Mouse (Mus musculus): ENCODE data around the gene Traf3ip2. TPM values are rescaled to one million over a fixed set of nuclear protein-coding genes. Genes with fewer than 3 reads are reported as not detected.

Traf3ip2 gene
- polyA plus RNA-seq, 1 experiment = 2.9 TPM

DNA sequence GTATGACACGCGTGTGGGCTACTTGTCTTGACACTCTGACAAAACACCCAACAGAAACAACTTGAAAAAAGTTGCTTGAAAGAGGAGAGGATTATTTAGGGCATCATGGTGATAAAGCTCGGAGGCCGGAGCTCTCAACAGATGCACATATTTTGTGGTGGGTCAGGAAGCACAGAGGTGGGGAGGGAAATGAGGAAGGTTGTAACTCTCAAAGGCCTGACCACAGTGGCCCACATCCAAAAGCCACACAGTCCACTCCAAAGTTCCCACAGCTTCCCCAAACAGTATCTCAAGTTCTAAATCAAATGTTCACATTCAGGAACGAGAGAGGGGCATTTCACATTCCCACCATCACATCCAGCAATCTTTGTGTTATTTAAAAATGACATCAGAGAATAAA lies 11.7 kb upstream of the Traf3ip2 start:
- no peak overlapping the region for H3K4me3 ChIP-seq (ENCODE audit: insufficient read depth, poor library complexity, severe bottlenecking)
- TF ChIP-seq MYOD1 (IDR thresholded peaks at IDR 0.05; ENCODE audit: control insufficient read depth, insufficient read length, low read depth) (peak; percentile 28), USF1 (IDR thresholded peaks at IDR 0.05; ENCODE audit: low read depth) (no peak)
- no peaks in the 10 kb centered on the region for H3K79me3 ChIP-seq (ENCODE audit: low read depth)
- H3ac ChIP-seq (ENCODE audit: control insufficient read depth, insufficient read length, low read depth) = no peak overlapping the region
- no peaks in the 10 kb centered on the region for H3K27me3 ChIP-seq (ENCODE audit: control insufficient read depth, insufficient read depth, insufficient read length)
- H3K79me2 ChIP-seq (ENCODE audit: control insufficient read depth, insufficient read depth) = no peaks in the 10 kb centered on the region
- no peaks in the 10 kb centered on the region for H3K36me3 ChIP-seq (ENCODE audit: control insufficient read depth, insufficient read depth)

DNA sequence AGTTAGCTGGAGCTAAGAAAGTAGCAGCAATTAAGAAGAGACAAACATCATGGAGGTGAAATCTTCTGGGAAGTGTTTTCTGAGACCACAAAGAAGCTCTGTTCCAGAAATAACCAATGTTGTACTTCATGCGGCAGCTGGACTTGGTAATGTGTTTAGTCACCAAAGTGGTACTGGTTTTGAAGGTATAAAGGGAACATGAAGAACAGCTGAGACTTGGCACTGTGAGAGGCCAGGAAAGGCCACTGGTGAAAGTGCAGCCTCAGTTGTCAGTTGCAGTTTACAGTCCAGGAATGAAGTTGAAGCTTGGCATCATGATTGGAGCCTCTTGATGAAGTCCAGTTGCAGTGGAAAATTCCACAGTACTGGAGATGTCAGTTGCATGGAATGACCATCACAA lies 6.3 kb upstream of the Traf3ip2 start:
- no peaks in the 10 kb centered on the region for H3K36me3 ChIP-seq (ENCODE audit: control insufficient read depth, insufficient read depth)
- no peak overlapping the region for H3ac ChIP-seq (ENCODE audit: control insufficient read depth, insufficient read length, low read depth)
- H3K79me3 ChIP-seq (ENCODE audit: low read depth) = no peaks in the 10 kb centered on the region
- no peaks in the 10 kb centered on the region for H3K27me3 ChIP-seq (ENCODE audit: control insufficient read depth, insufficient read depth, insufficient read length)
- TF ChIP-seq CTCF (IDR thresholded peaks at IDR 0.05; ENCODE audit: control insufficient read depth, insufficient read depth, insufficient read length) (no peak), MAX (IDR thresholded peaks at IDR 0.05) (no peak), CEBPB (IDR thresholded peaks at IDR 0.05; ENCODE audit: low read depth) (no peak), FOSL1 (IDR thresholded peaks at IDR 0.05; ENCODE audit: insufficient read depth, low read length, poor library complexity, severe bottlenecking) (no peak), MYOD1 (IDR thresholded peaks at IDR 0.05; ENCODE audit: control insufficient read depth, insufficient read length, low read depth) (no peak), MYOG (IDR thresholded peaks at IDR 0.05; ENCODE audit: control insufficient read depth, extremely low read depth, insufficient read length) (no peak), USF1 (IDR thresholded peaks at IDR 0.05; ENCODE audit: low read depth) (no peak)
- no peak overlapping the region for H3K4me3 ChIP-seq (ENCODE audit: insufficient read depth, poor library complexity, severe bottlenecking)
- H3K79me2 ChIP-seq (ENCODE audit: control insufficient read depth, insufficient read depth) = no peaks in the 10 kb centered on the region

DNA sequence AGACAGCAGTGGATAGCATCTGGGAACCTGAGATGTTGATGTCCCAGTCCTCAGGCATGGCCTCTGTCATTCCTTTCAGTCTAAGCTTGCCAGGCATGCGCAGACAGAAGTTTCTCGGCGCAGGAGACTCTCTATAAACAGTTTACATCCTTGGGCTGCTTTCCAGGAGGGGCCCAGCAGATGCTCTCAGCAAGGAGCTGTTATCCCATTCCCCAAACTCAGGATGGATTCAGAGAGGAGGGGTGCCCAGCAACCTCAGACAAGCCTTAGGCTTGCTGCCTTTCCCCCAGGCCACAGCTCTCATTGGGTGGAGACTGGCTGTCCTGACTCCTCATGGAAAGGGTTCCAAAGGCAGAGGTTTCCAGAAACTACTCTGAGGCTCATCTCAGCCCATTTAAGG lies 1.5 kb upstream of the Traf3ip2 start:
- Histone ChIP-seq H3K36me3 (ENCODE audit: control insufficient read depth, insufficient read depth) (no peaks in the 10 kb centered on the region), H3K79me3 (ENCODE audit: low read depth) (no peaks in the 10 kb centered on the region), H3K79me2 (ENCODE audit: control insufficient read depth, insufficient read depth) (peaks cover 7% of the 10 kb centered on the region), H3ac (ENCODE audit: control insufficient read depth, insufficient read length, low read depth) (no peak overlapping the region), H3K27me3 (ENCODE audit: control insufficient read depth, insufficient read depth, insufficient read length) (no peaks in the 10 kb centered on the region), H3K4me3 (ENCODE audit: insufficient read depth, poor library complexity, severe bottlenecking) (no peak overlapping the region)
- TF ChIP-seq USF1 (IDR thresholded peaks at IDR 0.05; ENCODE audit: low read depth) = no peak

DNA sequence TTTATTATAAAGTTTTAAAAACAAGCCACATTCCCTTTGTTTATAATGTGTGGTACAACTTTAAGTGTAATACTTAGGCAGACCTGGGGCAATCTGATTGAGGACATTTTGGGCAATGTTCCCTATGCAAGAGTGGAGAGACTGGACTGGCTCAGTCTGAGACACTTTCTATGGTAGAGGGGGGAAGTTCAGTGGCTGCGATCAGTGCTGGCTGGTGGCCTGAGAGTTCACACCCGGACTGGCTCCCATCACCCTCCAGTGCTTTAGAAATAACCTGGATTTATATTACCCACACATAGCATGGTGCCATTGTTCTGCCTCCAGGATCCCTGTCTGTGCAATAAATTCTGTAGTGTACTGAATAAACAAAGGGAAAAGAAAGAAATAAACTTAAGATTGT lies 603 bp upstream of the Traf3ip2 start:
- Histone ChIP-seq H3K79me2 (ENCODE audit: control insufficient read depth, insufficient read depth) (peaks cover 7% of the 10 kb centered on the region), H3K27me3 (ENCODE audit: control insufficient read depth, insufficient read depth, insufficient read length) (no peaks in the 10 kb centered on the region), H3K36me3 (ENCODE audit: control insufficient read depth, insufficient read depth) (no peaks in the 10 kb centered on the region), H3K4me3 (ENCODE audit: insufficient read depth, poor library complexity, severe bottlenecking) (no peak overlapping the region), H3ac (ENCODE audit: control insufficient read depth, insufficient read length, low read depth) (no peak overlapping the region), H3K79me3 (ENCODE audit: low read depth) (no peaks in the 10 kb centered on the region)
- TF ChIP-seq CTCF (IDR thresholded peaks at IDR 0.05; ENCODE audit: control insufficient read depth, insufficient read depth, insufficient read length) (no peak), FOSL1 (IDR thresholded peaks at IDR 0.05; ENCODE audit: insufficient read depth, low read length, poor library complexity, severe bottlenecking) (no peak), CEBPB (IDR thresholded peaks at IDR 0.05; ENCODE audit: low read depth) (no peak), MYOG (IDR thresholded peaks at IDR 0.05; ENCODE audit: control insufficient read depth, extremely low read depth, insufficient read length) (no peak), MYOD1 (IDR thresholded peaks at IDR 0.05; ENCODE audit: control insufficient read depth, insufficient read length, low read depth) (no peak), MAX (IDR thresholded peaks at IDR 0.05) (no peak), USF1 (IDR thresholded peaks at IDR 0.05; ENCODE audit: low read depth) (no peak)

DNA sequence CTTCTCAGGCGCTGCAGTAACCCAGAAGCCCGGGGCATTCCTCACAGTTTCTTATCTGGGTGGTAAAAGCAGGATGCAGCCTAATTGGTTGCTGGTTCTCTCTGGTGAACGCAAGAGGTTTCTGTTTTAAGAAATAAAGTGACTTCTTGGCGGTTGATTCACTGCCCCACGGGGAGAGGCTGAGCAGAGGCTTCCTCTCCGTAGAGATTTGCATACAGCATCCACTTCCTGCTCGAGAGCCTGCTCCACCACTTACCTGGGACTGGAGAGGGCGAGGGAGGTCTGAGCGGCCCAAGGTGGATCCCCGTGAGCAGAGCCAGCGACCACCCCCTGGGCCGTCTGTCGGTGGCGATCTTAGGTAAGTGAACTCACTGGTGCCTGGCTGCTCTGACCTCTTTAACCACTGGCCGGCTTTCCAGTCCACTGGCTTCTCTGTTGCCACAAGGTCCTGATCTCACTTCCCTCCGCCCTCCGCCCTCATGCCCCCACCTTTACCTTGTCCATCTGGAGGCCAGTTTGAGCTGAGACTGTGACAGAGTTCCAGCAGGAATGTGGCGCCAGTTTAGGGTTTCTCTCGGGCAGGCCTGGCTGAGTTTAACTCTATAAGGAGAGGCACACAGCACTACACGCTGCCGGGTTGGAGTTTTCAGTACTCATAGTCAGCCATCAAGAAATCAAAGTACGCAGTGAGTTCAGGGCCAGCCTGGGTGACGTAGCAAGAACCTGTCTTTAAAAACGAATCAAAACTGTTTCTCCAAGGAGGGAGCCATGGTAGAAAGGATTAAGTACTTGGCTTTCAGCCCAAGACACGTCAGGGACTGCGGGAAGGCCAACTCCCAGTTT lies 476 bp downstream of the Traf3ip2 start:
- Histone ChIP-seq H3K79me2 (ENCODE audit: control insufficient read depth, insufficient read depth) (peaks cover 7% of the 10 kb centered on the region), H3K4me3 (ENCODE audit: insufficient read depth, poor library complexity, severe bottlenecking) (peak overlapping the region; percentile 34), H3K36me3 (ENCODE audit: control insufficient read depth, insufficient read depth) (no peaks in the 10 kb centered on the region), H3K79me3 (ENCODE audit: low read depth) (no peaks in the 10 kb centered on the region), H3K27me3 (ENCODE audit: control insufficient read depth, insufficient read depth, insufficient read length) (no peaks in the 10 kb centered on the region), H3ac (ENCODE audit: control insufficient read depth, insufficient read length, low read depth) (peak overlapping the region; percentile 5)
- TF ChIP-seq MAX (IDR thresholded peaks at IDR 0.05) (no peak), FOSL1 (IDR thresholded peaks at IDR 0.05; ENCODE audit: insufficient read depth, low read length, poor library complexity, severe bottlenecking) (no peak), CTCF (IDR thresholded peaks at IDR 0.05; ENCODE audit: control insufficient read depth, insufficient read depth, insufficient read length) (no peak), MYOG (IDR thresholded peaks at IDR 0.05; ENCODE audit: control insufficient read depth, extremely low read depth, insufficient read length) (no peak), USF1 (IDR thresholded peaks at IDR 0.05; ENCODE audit: low read depth) (no peak), CEBPB (IDR thresholded peaks at IDR 0.05; ENCODE audit: low read depth) (no peak), MYOD1 (IDR thresholded peaks at IDR 0.05; ENCODE audit: control insufficient read depth, insufficient read length, low read depth) (no peak)

DNA sequence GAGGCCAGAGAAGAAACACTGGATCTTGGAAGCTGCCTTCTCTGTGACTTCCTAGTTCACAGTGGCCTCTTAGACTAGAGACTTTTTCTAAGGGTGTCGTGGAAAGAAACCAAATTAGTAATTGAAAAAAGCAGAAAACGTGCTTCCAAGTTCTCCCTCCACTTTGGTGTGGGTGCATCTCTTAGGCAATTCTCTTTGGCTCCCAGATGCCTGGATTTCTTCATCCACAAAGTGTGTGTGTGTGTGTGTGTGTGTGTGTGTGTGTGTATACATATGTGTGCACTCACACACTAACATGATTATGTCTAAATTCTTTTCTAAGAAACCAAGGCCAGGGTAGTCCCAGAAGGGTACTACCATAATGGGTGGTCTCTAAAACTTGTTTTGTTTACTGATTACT lies 1.2 kb downstream of the Traf3ip2 start:
- no peaks in the 10 kb centered on the region for H3K79me3 ChIP-seq (ENCODE audit: low read depth)
- peaks cover 7% of the 10 kb centered on the region for H3K79me2 ChIP-seq (ENCODE audit: control insufficient read depth, insufficient read depth)
- H3K36me3 ChIP-seq (ENCODE audit: control insufficient read depth, insufficient read depth) = no peaks in the 10 kb centered on the region
- no peak overlapping the region for H3ac ChIP-seq (ENCODE audit: control insufficient read depth, insufficient read length, low read depth)
- H3K4me3 ChIP-seq (ENCODE audit: insufficient read depth, poor library complexity, severe bottlenecking) = peak overlapping the region; percentile 0
- H3K27me3 ChIP-seq (ENCODE audit: control insufficient read depth, insufficient read depth, insufficient read length) = no peaks in the 10 kb centered on the region
- no peak for TF ChIP-seq FOSL1 (IDR thresholded peaks at IDR 0.05; ENCODE audit: insufficient read depth, low read length, poor library complexity, severe bottlenecking)
- no peak for TF ChIP-seq MYOD1 (IDR thresholded peaks at IDR 0.05; ENCODE audit: control insufficient read depth, insufficient read length, low read depth)
- TF ChIP-seq MAX (IDR thresholded peaks at IDR 0.05) = no peak
- no peak for TF ChIP-seq MYOG (IDR thresholded peaks at IDR 0.05; ENCODE audit: control insufficient read depth, extremely low read depth, insufficient read length)
- TF ChIP-seq CEBPB (IDR thresholded peaks at IDR 0.05; ENCODE audit: low read depth) = no peak
- no peak for TF ChIP-seq CTCF (IDR thresholded peaks at IDR 0.05; ENCODE audit: control insufficient read depth, insufficient read depth, insufficient read length)
- no peak for TF ChIP-seq USF1 (IDR thresholded peaks at IDR 0.05; ENCODE audit: low read depth)
